ENCODE assay signal across 24 mouse cellular contexts in the genomic region with DNA sequence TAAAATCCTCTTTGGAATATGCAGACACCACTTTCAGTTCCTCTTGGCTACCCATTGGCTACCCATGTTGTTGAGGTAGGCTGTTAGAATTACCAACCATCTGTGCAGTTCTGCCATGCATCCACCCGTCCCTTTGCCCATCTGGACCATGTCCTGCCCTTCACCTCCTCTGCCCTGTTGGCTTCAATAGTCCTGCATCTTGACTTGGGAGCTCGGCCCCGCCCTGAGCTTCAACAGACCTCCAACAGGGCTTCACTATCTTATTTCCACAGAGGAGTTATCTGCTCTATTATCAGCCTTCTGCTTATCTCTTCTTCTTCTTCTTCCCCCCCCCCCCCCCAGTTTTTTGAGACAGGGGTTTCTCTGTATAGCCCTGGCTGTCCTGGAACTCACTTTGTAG. TPM values are rescaled to one million over a fixed set of nuclear protein-coding genes. Genes with fewer than 3 reads are reported as not detected.
DNase-seq lines count a peak whose midpoint lies in the region; ATAC-seq and TF ChIP-seq lines count a peak whose summit lies in the region.
"Had no signal": no experiment of that assay in that cellular context is flagged by ENCODE, and none has a peak within 500 bp of the region (broad histone marks: within the 10 kb centered on the region; RNA-seq: fewer than 3 reads in every experiment).

No protein-coding gene starts in this region.

- H3K36me3 ChIP-seq in liver, embryonic 16.5 days (ENCODE audit: control insufficient read depth, insufficient read depth) = no peaks in the 10 kb centered on the region; the same call in 1 of the 2 replicates
- H3K36me3 ChIP-seq: midbrain, embryonic 15.5 days; neural tube, embryonic 15.5 days had no signal

- no peak overlapping the region for H3K9ac ChIP-seq in liver, embryonic 16.5 days (ENCODE audit: low read depth, low read length)
- H3K9ac ChIP-seq: forebrain, embryonic 12.5 days; midbrain, embryonic 15.5 days; neural tube, embryonic 15.5 days; stomach, embryonic 15.5 days had no signal

- DNase-seq in gastrocnemius, adult 2 months = no peak
- no peak for DNase-seq in gastrocnemius, postnatal 36 days
- DNase-seq in liver = peak; percentile 73
- DNase-seq in spleen, adult 18-20 months = no peak
- DNase-seq in spleen, postnatal 4 days (ENCODE audit: low spot score in 2 of 2) = no peak
- DNase-seq in embryo, embryonic 10 days (ENCODE audit: low spot score) = no peak
- no peak for DNase-seq in layer of hippocampus, adult 8-10 months (ENCODE audit: low spot score in 2 of 2)
- DNase-seq: adrenal gland, adult 2 months; cerebellum, adult 11 months; cerebellum, postnatal 14 days; kidney, adult 18-20 months; layer of hippocampus, postnatal 36 days; thymus, adult 18-20 months had no signal

- ATAC-seq in liver, embryonic 16.5 days (ENCODE audit: low read depth) = 0 out of 2 replicates have a peak, but pooled peaks have one; percentile 17
- ATAC-seq: hindbrain, postnatal 0 days; lung, postnatal 0 days; midbrain, embryonic 15.5 days had no signal

- H3K4me1 ChIP-seq in liver, embryonic 16.5 days (ENCODE audit: control insufficient read depth, low read depth, low read length) = peaks cover 55% of the 10 kb centered on the region

- intact Hi-C loops in gastrocnemius, adult 2 months (cut with DNase I) = no loop called here
- intact Hi-C loops in gastrocnemius, postnatal 36 days (cut with DNase I) = no loop called here

- no peaks in the 10 kb centered on the region for H3K27me3 ChIP-seq in liver, embryonic 16.5 days (ENCODE audit: control insufficient read depth, insufficient read depth, low read depth, low read length)
- H3K27me3 ChIP-seq: forebrain, embryonic 12.5 days; midbrain, embryonic 15.5 days; neural tube, embryonic 15.5 days; stomach, embryonic 15.5 days had no signal

- TF ChIP-seq CTCF in gastrocnemius, adult 2 months (IDR thresholded peaks at IDR 0.05) = no peak

- no peaks in the 10 kb centered on the region for H3K9me3 ChIP-seq in liver, embryonic 16.5 days (replicated peaks; ENCODE audit: control insufficient read depth, low read length)
- H3K9me3 ChIP-seq: forebrain, embryonic 12.5 days; heart, embryonic 10.5 days; hindbrain, embryonic 10.5 days; midbrain, embryonic 15.5 days; neural tube, embryonic 15.5 days; stomach, embryonic 15.5 days had no signal

- WGBS in liver, embryonic 16.5 days (ENCODE audit: insufficient replicate concordance) = 15% methylated on average over 3 of the region's 3 CpGs

- peak overlapping the region; percentile 15; the same call in 1 of the 2 replicates for H3K4me2 ChIP-seq in liver, embryonic 16.5 days (ENCODE audit: low read depth, low read length)
- H3K4me2 ChIP-seq: forebrain, embryonic 12.5 days; midbrain, embryonic 15.5 days; neural tube, embryonic 15.5 days; stomach, embryonic 15.5 days had no signal

- peak overlapping the region; percentile 76 for H3K27ac ChIP-seq in gastrocnemius, adult 2 months
- H3K27ac ChIP-seq in liver, embryonic 16.5 days (ENCODE audit: low read length) = peak overlapping the region; percentile 25
- H3K27ac ChIP-seq: forebrain, embryonic 12.5 days; heart, embryonic 10.5 days; hindbrain, embryonic 10.5 days; hindbrain, postnatal 0 days; kidney, postnatal 0 days; midbrain, embryonic 15.5 days; neural tube, embryonic 15.5 days; stomach, embryonic 15.5 days had no signal

- H3K4me3 ChIP-seq in gastrocnemius, adult 2 months = no peak overlapping the region
- no peak overlapping the region for H3K4me3 ChIP-seq in liver, embryonic 16.5 days (ENCODE audit: low read depth, low read length)
- H3K4me3 ChIP-seq: forebrain, embryonic 12.5 days; heart, embryonic 10.5 days; hindbrain, embryonic 10.5 days; midbrain, embryonic 15.5 days; neural tube, embryonic 15.5 days; stomach, embryonic 15.5 days had no signal

RNA-seq across cellular contexts. Expression of a gene that starts 2.4 kb away (rescaled TPM):
- total RNA-seq in gastrocnemius, adult 2 months (2021) = 10 to 100 TPM; 27.8 to 30.9 TPM
- total RNA-seq in gastrocnemius, postnatal 36 days (2021) = 10 to 100 TPM; 28.0 to 28.9 TPM
- 79.1 and 82.5 TPM in 2 replicates for polyA plus RNA-seq in liver, embryonic 16.5 days (2015; fragmentation: Nextera tagmentation; extraction: Ambion mirVana)
- total RNA-seq in layer of hippocampus, adult 8-10 months (2022) = 100 to 1,000 TPM; 113 to 123 (median 116) TPM

RNA-seq across cellular contexts. Expression of a gene that starts 6.2 kb away (rescaled TPM):
- 100 to 1,000 TPM; 221 to 234 TPM for total RNA-seq in gastrocnemius, adult 2 months (2021)
- total RNA-seq in gastrocnemius, postnatal 36 days (2021) = 100 to 1,000 TPM; 146 to 182 TPM
- 315 and 330 TPM in 2 replicates for polyA plus RNA-seq in liver, embryonic 16.5 days (2015; fragmentation: Nextera tagmentation; extraction: Ambion mirVana)
- 100 to 1,000 TPM; 246 to 317 (median 274) TPM for total RNA-seq in layer of hippocampus, adult 8-10 months (2022)

RNA-seq across cellular contexts. Expression of a gene that starts 13.5 kb away (rescaled TPM):
- total RNA-seq in gastrocnemius, adult 2 months (2021) = 10 to 100 TPM; 39.5 to 40.9 TPM
- total RNA-seq in gastrocnemius, postnatal 36 days (2021) = 10 to 100 TPM; 31.4 to 39.2 TPM
- polyA plus RNA-seq in liver, embryonic 16.5 days (2015; fragmentation: Nextera tagmentation; extraction: Ambion mirVana) = 43.9 and 47.8 TPM in 2 replicates
- 10 to 100 TPM; 45.5 to 65.0 (median 51.9) TPM for total RNA-seq in layer of hippocampus, adult 8-10 months (2022)

RNA-seq across cellular contexts. Expression of a gene that starts 52.9 kb away (rescaled TPM):
- total RNA-seq in gastrocnemius, adult 2 months (2021) = not detected
- total RNA-seq in gastrocnemius, postnatal 36 days (2021) = not detected
- polyA plus RNA-seq in liver, embryonic 16.5 days (2015; fragmentation: Nextera tagmentation; extraction: Ambion mirVana) = 522 and 550 TPM in 2 replicates
- not detected for total RNA-seq in layer of hippocampus, adult 8-10 months (2022)
- total RNA-seq: adrenal gland, adult 2 months; layer of hippocampus, postnatal 36 days; left cerebral cortex, postnatal 25 days had no signal
